Mouse (Mus musculus) small intestine, adult 2 months (tissue): Measurements from ENCODE around the gene H2-T24. TPM values are rescaled to one million over a fixed set of nuclear protein-coding genes. Genes with fewer than 3 reads are reported as not detected.
"Not testable (repeated sequence)": the region's sequence is repeated elsewhere in the genome, so short reads cannot be mapped to it uniquely, and the experiment has no call there.

Experiments
- H3K27ac ChIP-seq: fragments of 200-500 bp; 2 replicates; pipeline ENCODE4 v1.5.1; 2012; ENCODE audit warnings: low read depth, low read length, control low read depth, inconsistent platforms; ENCODE audit not compliant: insufficient read depth
- H3K27me3 ChIP-seq: fragments of 200-500 bp; 2 replicates; pipeline ENCODE4 v1.6.1; 2012; ENCODE audit warnings: mild to moderate bottlenecking, moderate library complexity, low read length, inconsistent platforms; ENCODE audit not compliant: control insufficient read depth, insufficient read depth
- H3K36me3 ChIP-seq: fragments of 200-500 bp; 2 replicates; pipeline ENCODE4 v1.6.1; 2012; ENCODE audit warnings: mild to moderate bottlenecking, low read length, control low read depth, inconsistent platforms; ENCODE audit not compliant: control insufficient read depth, insufficient read depth
- H3K4me1 ChIP-seq: fragments of 200-500 bp; 2 replicates; pipeline ENCODE4 v1.6.1; 2012; ENCODE audit warnings: low read length, inconsistent platforms, mixed read lengths; ENCODE audit not compliant: control insufficient read depth, insufficient read depth, insufficient read length
- H3K4me3 ChIP-seq: fragments of 200-500 bp; 2 replicates; pipeline ENCODE4 v1.5.1; 2012; ENCODE audit warnings: low read depth, mild to moderate bottlenecking, control low read depth, inconsistent platforms, low read length, moderate library complexity
- CTCF ChIP-seq: fragments of 200-500 bp; IDR thresholded peaks from 2 replicates; pipeline ENCODE4 v1.5.1; 2012; ENCODE audit warnings: low read depth, mild to moderate bottlenecking, control low read depth, inconsistent platforms, low read length, moderate library complexity, mixed read lengths; ENCODE audit not compliant: insufficient replicate concordance, insufficient read length; ENCODE audit errors: extremely low read depth
- POLR2A ChIP-seq: fragments of 200-500 bp; IDR thresholded peaks from 2 replicates; pipeline ENCODE4 v1.6.1; 2012; ENCODE audit warnings: low read depth, mild to moderate bottlenecking, control low read depth, inconsistent platforms, low read length, moderate library complexity
- WGBS: fragments of 180-500 bp; shearing (Covaris S2); methylation state at CpG from one replicate; pipeline ENCODE4 v1.1.7; 2018; 5-methylcytosine and 5-hydroxymethylcytosine counted together
- polyA plus RNA-seq: library from polyadenylated mRNA; depleted of rRNA; stranded (reverse); fragments of >200 nt; gene quantifications from 2 replicates; pipeline ENCODE4 v1.2.3, GENCODE M21; 2012

The H2-T24 gene
- polyA plus RNA-seq, 1 experiment, result 5.4 TPM

GRCm38 (mm10) chr17:36019519-36019918, 841 bp downstream of the H2-T24 start:
- Histone ChIP-seq H3K27me3 (no peaks in the 10 kb centered on the region), H3K27ac (peak overlapping the region; percentile 85), H3K4me3 (no peak overlapping the region), H3K4me1 (peaks cover 22% of the 10 kb centered on the region), H3K36me3 (peaks cover 20% of the 10 kb centered on the region)
- TF ChIP-seq CTCF, result no peak
- TF ChIP-seq POLR2A, result no peak
- WGBS, result 45% methylated on average over 3 of the region's 3 CpGs

GRCm38 (mm10) chr17:36018979-36019378, 1.4 kb downstream of the H2-T24 start:
- peaks cover 24% of the 10 kb centered on the region for H3K36me3 ChIP-seq
- no peaks in the 10 kb centered on the region for H3K27me3 ChIP-seq
- no peak overlapping the region for H3K4me3 ChIP-seq
- H3K27ac ChIP-seq, result no peak overlapping the region
- TF ChIP-seq POLR2A, result no peak
- no peak for TF ChIP-seq CTCF
- 66% methylated on average over 2 of the region's 2 CpGs for WGBS
- peaks cover 19% of the 10 kb centered on the region for H3K4me1 ChIP-seq

GRCm38 (mm10) chr17:36017046-36017445, 3.3 kb downstream of the H2-T24 start:
- peaks cover 8% of the 10 kb centered on the region; the same call in 1 of the 2 replicates for H3K4me1 ChIP-seq
- H3K27ac ChIP-seq, result no peak overlapping the region
- WGBS, result 90% methylated on average over 5 of the region's 5 CpGs
- no peaks in the 10 kb centered on the region for H3K27me3 ChIP-seq
- no peak for TF ChIP-seq POLR2A
- no peak for TF ChIP-seq CTCF
- peaks cover 24% of the 10 kb centered on the region for H3K36me3 ChIP-seq
- H3K4me3 ChIP-seq, result no peak overlapping the region

GRCm38 (mm10) chr17:36014977-36015376, 5.4 kb downstream of the H2-T24 start:
- TF ChIP-seq CTCF, result no peak
- no peak for TF ChIP-seq POLR2A
- no peaks in the 10 kb centered on the region for H3K27me3 ChIP-seq
- H3K27ac ChIP-seq, result no peak overlapping the region
- no peaks in the 10 kb centered on the region for H3K4me1 ChIP-seq
- H3K4me3 ChIP-seq, result no peak overlapping the region
- peaks cover 24% of the 10 kb centered on the region for H3K36me3 ChIP-seq
- 93% methylated on average over 5 of the region's 5 CpGs for WGBS

GRCm38 (mm10) chr17:36004409-36004808, 16.0 kb downstream of the H2-T24 start:
- WGBS, result 83% methylated on average over 7 of the region's 7 CpGs
- H3K4me3 ChIP-seq, H3K4me1 ChIP-seq, H3K27me3 ChIP-seq, H3K27ac ChIP-seq, H3K36me3 ChIP-seq: not testable (repeated sequence)

- Histone ChIP-seq H3K4me3 (no peak overlapping the region), H3K27ac (no peak overlapping the region), H3K36me3 (peaks cover 9% of the 10 kb centered on the region), H3K4me1 (peaks cover 6% of the 10 kb centered on the region; the same call in 1 of the 2 replicates), H3K27me3 (no peaks in the 10 kb centered on the region)
- 92% methylated on average over 7 of the region's 7 CpGs for WGBS
- TF ChIP-seq POLR2A, result no peak
- TF ChIP-seq CTCF, result no peak
Observed at GRCm38 (mm10) chr17:36003331-36003730, 17.0 kb downstream of the H2-T24 start.

- H3K36me3 ChIP-seq, result peaks cover 9% of the 10 kb centered on the region
- no peak for TF ChIP-seq POLR2A
- TF ChIP-seq CTCF, result no peak
- peaks cover 8% of the 10 kb centered on the region for H3K4me1 ChIP-seq
- H3K27ac ChIP-seq, result no peak overlapping the region
- H3K4me3 ChIP-seq, result no peak overlapping the region
- WGBS, result 94% methylated on average over 6 of the region's 6 CpGs
- H3K27me3 ChIP-seq, result no peaks in the 10 kb centered on the region
Observed at GRCm38 (mm10) chr17:36001966-36002365, 18.4 kb downstream of the H2-T24 start.

GRCm38 (mm10) chr17:36001121-36001897, 19.1 kb downstream of the H2-T24 start:
- TF ChIP-seq CTCF (no peak), POLR2A (no peak)
- Histone ChIP-seq H3K4me3 (no peak overlapping the region), H3K4me1 (peaks cover 8% of the 10 kb centered on the region), H3K27me3 (no peaks in the 10 kb centered on the region), H3K27ac (0 out of 2 replicates have a peak overlapping the region, but pooled peaks have one; percentile 15), H3K36me3 (peaks cover 5% of the 10 kb centered on the region)
- WGBS, result 66% methylated on average over 12 of the region's 12 CpGs
